Mouse (Mus musculus): ENCODE measurements around the gene Asf1b. TPM values are rescaled to one million over a fixed set of nuclear protein-coding genes. Genes with fewer than 3 reads are reported as not detected.

The Asf1b gene
- polyA plus RNA-seq, 1 experiment from 2014 or later, result 61.7 TPM

DNA sequence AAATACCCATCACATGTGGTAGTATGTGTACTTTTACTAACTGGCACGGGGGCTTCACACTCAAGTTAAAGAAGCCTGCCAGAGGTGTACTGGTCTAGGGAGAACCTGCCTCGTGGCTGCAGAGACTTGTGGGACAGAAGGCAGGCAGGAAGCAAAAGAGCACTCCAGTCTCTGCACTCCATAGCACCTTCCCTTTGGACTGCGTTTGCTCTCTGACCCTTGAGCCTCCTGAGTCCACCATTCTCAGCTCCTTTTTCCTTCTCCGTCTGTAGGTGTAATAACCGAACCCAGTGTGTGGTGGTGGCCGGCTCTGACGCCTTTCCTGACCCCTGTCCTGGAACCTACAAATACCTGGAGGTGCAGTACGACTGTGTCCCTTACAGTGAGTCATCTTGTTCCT, 32.6 kb upstream of the Asf1b start:
- Histone ChIP-seq H3K27ac (ENCODE audit: low read length) (no peak overlapping the region), H3K4me3 (ENCODE audit: low read length) (no peak overlapping the region), H3K4me1 (ENCODE audit: control insufficient read depth, insufficient read depth, low read length) (no peaks in the 10 kb centered on the region), H3K4me2 (ENCODE audit: low read depth, low read length) (no peak overlapping the region), H3K27me3 (replicated peaks; ENCODE audit: control insufficient read depth, insufficient read depth, low read length) (no peaks in the 10 kb centered on the region), H3K9ac (ENCODE audit: low read depth, low read length) (no peak overlapping the region), H3K9me3 (ENCODE audit: control insufficient read depth, low read length) (no peaks in the 10 kb centered on the region), H3K36me3 (ENCODE audit: control insufficient read depth, insufficient read depth, low read length) (peaks cover 7% of the 10 kb centered on the region; the same call in 1 of the 2 replicates)
- ATAC-seq, result no peak
- WGBS, result 89% methylated on average over 8 of the region's 8 CpGs

DNA sequence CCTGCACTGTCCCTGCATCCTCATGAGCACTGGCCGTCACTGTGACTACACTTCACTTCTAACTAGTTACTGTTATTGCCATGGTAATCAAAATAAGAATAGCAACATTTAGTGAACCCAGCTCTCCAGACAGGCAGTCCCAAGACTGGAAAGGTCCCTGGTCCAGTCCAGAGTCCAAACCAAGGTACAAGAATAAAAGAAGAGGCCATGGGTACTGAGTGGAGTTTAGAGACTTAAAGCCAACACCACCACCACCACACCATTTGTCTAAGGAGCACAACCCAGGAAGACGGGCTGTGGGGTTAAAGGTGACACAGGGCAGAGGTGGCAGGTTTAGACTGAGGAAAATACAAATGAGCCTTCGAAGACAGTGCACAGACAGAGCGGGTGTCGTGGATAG, 30.7 kb upstream of the Asf1b start:
- H3K36me3 ChIP-seq (ENCODE audit: control insufficient read depth, insufficient read depth, low read length), result peaks cover 9% of the 10 kb centered on the region
- H3K4me1 ChIP-seq (ENCODE audit: control insufficient read depth, insufficient read depth, low read length), result no peaks in the 10 kb centered on the region
- H3K4me3 ChIP-seq (ENCODE audit: low read length), result no peak overlapping the region
- H3K4me2 ChIP-seq (ENCODE audit: low read depth, low read length), result no peak overlapping the region
- H3K9me3 ChIP-seq (ENCODE audit: control insufficient read depth, low read length), result no peaks in the 10 kb centered on the region
- no peaks in the 10 kb centered on the region for H3K27me3 ChIP-seq (replicated peaks; ENCODE audit: control insufficient read depth, insufficient read depth, low read length)
- H3K27ac ChIP-seq (ENCODE audit: low read length), result no peak overlapping the region
- 87% methylated on average over 5 of the region's 5 CpGs for WGBS
- no peak overlapping the region for H3K9ac ChIP-seq (ENCODE audit: low read depth, low read length)
- ATAC-seq, result no peak

DNA sequence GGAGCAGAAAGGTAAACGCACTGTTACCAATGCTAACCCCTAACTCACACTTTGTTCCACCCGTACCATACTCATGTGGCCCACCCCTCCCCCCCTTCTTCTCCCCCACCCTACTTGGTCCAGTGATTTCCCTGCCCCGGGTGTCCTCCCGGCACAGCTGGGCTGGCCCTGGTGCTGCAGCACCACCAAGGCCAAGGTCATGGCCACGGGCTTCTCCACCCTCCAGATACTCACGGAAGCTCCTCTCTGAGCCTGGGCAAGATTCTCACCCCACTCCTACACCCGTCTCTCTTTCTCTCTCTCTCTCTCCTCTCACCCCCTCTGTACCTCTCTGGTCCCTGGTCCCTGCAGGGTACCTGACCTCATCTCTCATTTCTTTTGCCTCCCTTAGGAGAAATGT, 29.0 kb upstream of the Asf1b start:
- Histone ChIP-seq H3K27ac (ENCODE audit: low read length) (no peak overlapping the region), H3K36me3 (ENCODE audit: control insufficient read depth, insufficient read depth, low read length) (peaks cover 9% of the 10 kb centered on the region), H3K9me3 (ENCODE audit: control insufficient read depth, low read length) (no peaks in the 10 kb centered on the region), H3K27me3 (replicated peaks; ENCODE audit: control insufficient read depth, insufficient read depth, low read length) (no peaks in the 10 kb centered on the region), H3K4me1 (ENCODE audit: control insufficient read depth, insufficient read depth, low read length) (no peaks in the 10 kb centered on the region), H3K4me2 (ENCODE audit: low read depth, low read length) (no peak overlapping the region), H3K9ac (ENCODE audit: low read depth, low read length) (no peak overlapping the region), H3K4me3 (ENCODE audit: low read length) (no peak overlapping the region)
- 60% methylated on average over 7 of the region's 7 CpGs for WGBS
- no peak for ATAC-seq

- H3K36me3 ChIP-seq (ENCODE audit: control insufficient read depth, insufficient read depth, low read length), result peaks cover 13% of the 10 kb centered on the region
- ATAC-seq, result no peak
Measured at GRCm38 (mm10) chr8:83934222-83934621, 21.1 kb upstream of the Asf1b start.

DNA sequence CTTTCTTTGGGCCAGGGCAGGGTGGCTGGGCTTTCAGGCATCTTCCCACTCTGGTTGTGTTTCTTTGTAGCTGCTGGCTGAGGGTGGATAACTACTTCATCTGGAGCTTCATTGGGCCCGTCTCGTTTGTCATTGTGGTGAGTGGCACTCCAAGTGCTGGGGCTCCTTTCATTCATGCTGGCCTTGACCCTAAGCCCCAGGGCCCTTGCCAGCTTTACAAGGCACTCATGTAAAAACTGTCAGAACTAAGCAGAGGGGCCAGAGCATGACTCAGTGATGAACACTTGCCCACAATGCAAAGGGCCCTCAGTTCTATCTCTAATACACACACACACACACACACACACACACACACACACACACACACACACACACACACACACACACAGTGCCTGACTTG, 20.3 kb upstream of the Asf1b start:
- Histone ChIP-seq H3K4me3 (ENCODE audit: low read length) (no peak overlapping the region), H3K4me2 (ENCODE audit: low read depth, low read length) (no peak overlapping the region), H3K27me3 (replicated peaks; ENCODE audit: control insufficient read depth, insufficient read depth, low read length) (no peaks in the 10 kb centered on the region), H3K4me1 (ENCODE audit: control insufficient read depth, insufficient read depth, low read length) (no peaks in the 10 kb centered on the region), H3K9me3 (ENCODE audit: control insufficient read depth, low read length) (no peaks in the 10 kb centered on the region), H3K27ac (ENCODE audit: low read length) (no peak overlapping the region), H3K36me3 (ENCODE audit: control insufficient read depth, insufficient read depth, low read length) (peaks cover 8% of the 10 kb centered on the region), H3K9ac (ENCODE audit: low read depth, low read length) (no peak overlapping the region)
- ATAC-seq, result no peak
- 76% methylated on average over 2 of the region's 2 CpGs for WGBS

More at GRCm38 (mm10) chr8:83934222-83934621, 21.1 kb upstream of the Asf1b start:
- Histone ChIP-seq H3K27ac (ENCODE audit: low read length) (no peak overlapping the region), H3K9me3 (ENCODE audit: control insufficient read depth, low read length) (no peaks in the 10 kb centered on the region), H3K27me3 (replicated peaks; ENCODE audit: control insufficient read depth, insufficient read depth, low read length) (no peaks in the 10 kb centered on the region), H3K4me2 (ENCODE audit: low read depth, low read length) (no peak overlapping the region), H3K4me1 (ENCODE audit: control insufficient read depth, insufficient read depth, low read length) (no peaks in the 10 kb centered on the region), H3K9ac (ENCODE audit: low read depth, low read length) (no peak overlapping the region), H3K4me3 (ENCODE audit: low read length) (no peak overlapping the region)
- WGBS, result 82% methylated on average over 5 of the region's 5 CpGs

GRCm38 (mm10) chr8:83935435-83935834, 19.9 kb upstream of the Asf1b start:
- H3K4me3 ChIP-seq (ENCODE audit: low read length), result no peak overlapping the region
- no peaks in the 10 kb centered on the region for H3K4me1 ChIP-seq (ENCODE audit: control insufficient read depth, insufficient read depth, low read length)
- H3K4me2 ChIP-seq (ENCODE audit: low read depth, low read length), result no peak overlapping the region
- H3K36me3 ChIP-seq (ENCODE audit: control insufficient read depth, insufficient read depth, low read length), result peaks cover 8% of the 10 kb centered on the region
- H3K9ac ChIP-seq (ENCODE audit: low read depth, low read length), result no peak overlapping the region
- H3K9me3 ChIP-seq (ENCODE audit: control insufficient read depth, low read length), result no peaks in the 10 kb centered on the region
- WGBS, result 93% methylated on average over 8 of the region's 8 CpGs
- H3K27ac ChIP-seq (ENCODE audit: low read length), result no peak overlapping the region
- no peaks in the 10 kb centered on the region for H3K27me3 ChIP-seq (replicated peaks; ENCODE audit: control insufficient read depth, insufficient read depth, low read length)
- ATAC-seq, result no peak

- H3K36me3 ChIP-seq (ENCODE audit: control insufficient read depth, insufficient read depth, low read length), result peaks cover 6% of the 10 kb centered on the region; the same call in 1 of the 2 replicates
- ATAC-seq, result no peak
Measured at GRCm38 (mm10) chr8:83937645-83938044, 17.7 kb upstream of the Asf1b start.

GRCm38 (mm10) chr8:83938330-83938729, 17.0 kb upstream of the Asf1b start:
- Histone ChIP-seq H3K4me2 (ENCODE audit: low read depth, low read length) (no peak overlapping the region), H3K36me3 (ENCODE audit: control insufficient read depth, insufficient read depth, low read length) (peaks cover 2% of the 10 kb centered on the region; the same call in 1 of the 2 replicates), H3K9me3 (ENCODE audit: control insufficient read depth, low read length) (no peaks in the 10 kb centered on the region), H3K4me3 (ENCODE audit: low read length) (no peak overlapping the region), H3K4me1 (ENCODE audit: control insufficient read depth, insufficient read depth, low read length) (no peaks in the 10 kb centered on the region), H3K27ac (ENCODE audit: low read length) (no peak overlapping the region), H3K27me3 (replicated peaks; ENCODE audit: control insufficient read depth, insufficient read depth, low read length) (no peaks in the 10 kb centered on the region), H3K9ac (ENCODE audit: low read depth, low read length) (no peak overlapping the region)
- no peak for ATAC-seq
- WGBS, result 92% methylated on average over 15 of the region's 15 CpGs

More at GRCm38 (mm10) chr8:83937645-83938044, 17.7 kb upstream of the Asf1b start:
- no peak overlapping the region for H3K27ac ChIP-seq (ENCODE audit: low read length)
- no peak overlapping the region for H3K4me2 ChIP-seq (ENCODE audit: low read depth, low read length)
- no peaks in the 10 kb centered on the region for H3K27me3 ChIP-seq (replicated peaks; ENCODE audit: control insufficient read depth, insufficient read depth, low read length)
- no peaks in the 10 kb centered on the region for H3K9me3 ChIP-seq (ENCODE audit: control insufficient read depth, low read length)
- no peaks in the 10 kb centered on the region for H3K4me1 ChIP-seq (ENCODE audit: control insufficient read depth, insufficient read depth, low read length)
- 89% methylated on average over 7 of the region's 7 CpGs for WGBS
- H3K9ac ChIP-seq (ENCODE audit: low read depth, low read length), result no peak overlapping the region
- H3K4me3 ChIP-seq (ENCODE audit: low read length), result no peak overlapping the region

DNA sequence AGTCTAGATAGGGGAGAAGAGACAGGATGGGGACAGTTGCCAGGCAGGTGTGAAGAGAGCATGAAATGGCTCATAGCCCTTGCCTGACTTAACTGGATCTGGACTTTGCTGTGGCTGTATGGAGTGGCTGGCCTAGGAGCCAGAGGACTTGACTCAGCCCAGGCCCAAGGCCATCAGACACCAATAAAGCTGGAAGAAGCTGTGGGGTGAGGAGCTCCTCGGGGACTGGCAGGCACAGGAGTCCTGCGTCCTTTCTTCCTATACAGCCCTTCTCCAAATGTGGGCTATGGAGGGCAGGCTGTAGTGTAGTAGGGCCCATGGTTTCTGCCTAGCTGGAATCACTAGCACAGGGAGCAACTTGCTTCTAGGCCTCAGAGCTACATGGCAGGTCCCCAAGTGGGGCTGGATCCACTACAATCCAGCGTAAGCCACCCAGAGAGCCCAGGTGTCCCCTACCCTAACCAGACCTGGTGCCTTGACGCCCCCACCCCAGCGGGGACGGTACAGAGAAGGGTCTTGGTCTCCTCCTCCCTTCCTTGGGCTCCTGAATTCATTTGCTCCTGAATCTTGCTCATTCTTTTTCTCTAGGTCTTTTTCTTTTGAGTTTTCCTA, 14.1 kb upstream of the Asf1b start:
- Histone ChIP-seq H3K4me2 (ENCODE audit: low read depth, low read length) (no peak overlapping the region), H3K27me3 (replicated peaks; ENCODE audit: control insufficient read depth, insufficient read depth, low read length) (no peaks in the 10 kb centered on the region), H3K27ac (ENCODE audit: low read length) (no peak overlapping the region), H3K9ac (ENCODE audit: low read depth, low read length) (no peak overlapping the region), H3K4me1 (ENCODE audit: control insufficient read depth, insufficient read depth, low read length) (no peaks in the 10 kb centered on the region), H3K9me3 (ENCODE audit: control insufficient read depth, low read length) (no peaks in the 10 kb centered on the region), H3K36me3 (ENCODE audit: control insufficient read depth, insufficient read depth, low read length) (no peaks in the 10 kb centered on the region; the same call in 1 of the 2 replicates), H3K4me3 (ENCODE audit: low read length) (no peak overlapping the region)
- WGBS, result 71% methylated on average over 6 of the region's 6 CpGs
- ATAC-seq, result no peak

DNA sequence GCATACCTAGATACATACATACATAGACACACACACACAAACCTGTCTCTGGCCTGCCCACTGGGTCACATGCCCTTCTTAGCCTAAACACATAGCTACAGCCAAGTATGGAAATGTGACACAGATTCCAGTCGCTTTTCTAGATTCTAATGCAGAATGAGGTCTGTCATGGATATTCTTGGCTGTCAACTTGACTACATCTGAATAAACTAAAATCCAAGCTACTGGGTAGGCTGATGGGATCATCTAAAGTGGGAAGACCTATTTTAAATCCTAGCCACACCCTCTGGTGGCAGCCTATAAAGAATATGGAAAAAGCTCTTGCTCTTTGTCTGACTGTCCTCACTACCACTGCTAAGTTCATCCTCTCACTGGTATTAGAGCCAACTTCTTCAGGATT, 12.9 kb upstream of the Asf1b start:
- Histone ChIP-seq H3K27ac (ENCODE audit: low read length) (no peak overlapping the region), H3K4me2 (ENCODE audit: low read depth, low read length) (no peak overlapping the region), H3K4me3 (ENCODE audit: low read length) (no peak overlapping the region), H3K9ac (ENCODE audit: low read depth, low read length) (no peak overlapping the region), H3K4me1 (ENCODE audit: control insufficient read depth, insufficient read depth, low read length) (no peaks in the 10 kb centered on the region), H3K9me3 (ENCODE audit: control insufficient read depth, low read length) (no peaks in the 10 kb centered on the region), H3K27me3 (replicated peaks; ENCODE audit: control insufficient read depth, insufficient read depth, low read length) (no peaks in the 10 kb centered on the region), H3K36me3 (ENCODE audit: control insufficient read depth, insufficient read depth, low read length) (no peaks in the 10 kb centered on the region; the same call in 1 of the 2 replicates)
- no peak for ATAC-seq
- 81% methylated on average over 1 of the region's 1 CpGs for WGBS

Data from intestine, embryonic 16.5 days (tissue).